Mouse (Mus musculus) bone marrow macrophage, adult 2 months (primary cell): Measurements from ENCODE around the gene Kcna1.

ENCODE experiments used
- CTCF ChIP-seq: IDR thresholded peaks from 2 replicates; pipeline ENCODE4 v1.5.1; 2012; ENCODE audit warnings: low read depth, mild to moderate bottlenecking, low read length, moderate library complexity
- POLR2A ChIP-seq: IDR thresholded peaks from 2 replicates; pipeline ENCODE4 v1.6.1; 2012; ENCODE audit warnings: mild to moderate bottlenecking, low read depth, low read length, borderline replicate concordance

DNA sequence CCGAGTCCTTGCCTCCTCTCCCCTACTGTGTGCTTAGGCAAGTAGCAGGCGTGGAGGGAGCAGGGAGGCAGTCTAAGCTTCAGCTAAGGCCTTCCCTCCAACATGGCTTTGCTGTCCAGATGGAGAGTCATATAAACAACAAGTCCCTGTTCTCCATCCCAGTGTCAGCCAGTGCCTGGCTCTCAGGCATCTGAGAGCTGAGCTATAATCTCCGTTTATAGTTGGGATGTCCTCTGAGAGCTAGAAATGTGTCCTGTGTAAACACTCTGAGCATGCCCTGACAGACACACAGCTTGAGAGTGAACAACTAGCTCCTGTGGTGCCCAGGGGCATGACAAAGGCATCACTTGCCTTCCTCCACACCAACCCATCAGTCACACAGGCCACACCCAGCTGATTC is 39.0 kb upstream of the Kcna1 start:
- no peak for TF ChIP-seq POLR2A
- no peak for TF ChIP-seq CTCF
